Mouse (Mus musculus): Measurements from ENCODE around the gene Hrc.
"Not testable (repeated sequence)": the region's sequence is repeated elsewhere in the genome, so short reads cannot be mapped to it uniquely, and the experiment has no call there.

DNA sequence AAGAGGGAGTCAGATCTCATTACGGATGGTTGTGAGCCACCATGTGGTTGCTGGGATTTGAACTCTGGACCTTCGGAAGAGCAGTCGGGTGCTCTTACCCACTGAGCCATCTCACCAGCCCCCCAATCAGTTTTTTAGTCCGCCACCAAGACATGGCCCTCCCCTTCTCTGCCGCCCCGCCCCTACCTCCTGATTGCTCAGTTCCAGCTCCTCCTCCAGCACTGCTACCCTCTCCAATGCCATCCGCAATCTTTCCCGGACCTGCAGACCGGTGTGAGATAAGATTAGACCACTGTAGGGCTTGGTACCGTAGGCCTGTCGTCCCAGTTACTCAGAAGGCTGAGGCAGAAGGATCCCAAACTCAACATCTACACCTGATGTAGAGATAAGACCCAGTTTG is 24.0 kb downstream of the Hrc start:
- not testable (repeated sequence) for TF ChIP-seq CTCF (IDR thresholded peaks at IDR 0.05; ENCODE audit: borderline replicate concordance, control insufficient read depth, extremely low read depth, insufficient read depth, low read length, poor library complexity); POLR2A (IDR thresholded peaks at IDR 0.05; ENCODE audit: control insufficient read depth, extremely low read depth, insufficient read depth, low read length, poor library complexity)

Data from thymus, adult 2 months (tissue).